Mouse (Mus musculus) E14TG2a.4 (cell line): ENCODE data around the gene Nphs1.

ENCODE experiments used
- CTCF ChIP-seq: conservative IDR thresholded peaks from 2 replicates; pipeline ENCODE4 v1.5.1; 2014; ENCODE audit warnings: low read length
- POU5F1 ChIP-seq: IDR thresholded peaks from 2 replicates; pipeline ENCODE4 v1.6.1; 2014; ENCODE audit warnings: low read length, borderline replicate concordance

GRCm38 (mm10) chr7:30435156-30435555, 23.0 kb upstream of the Nphs1 start:
- no peak for TF ChIP-seq CTCF
- no peak for TF ChIP-seq POU5F1
